Mouse (Mus musculus): Measurements from ENCODE around the gene Arhgef16.

GRCm38 (mm10) chr4:154260755-154261154, 40.7 kb downstream of the Arhgef16 start:
- no peak for TF ChIP-seq ZC3H11A (IDR thresholded peaks at IDR 0.05; ENCODE audit: borderline replicate concordance, low read depth, low read length)
- TF ChIP-seq HCFC1 (IDR thresholded peaks at IDR 0.05; ENCODE audit: borderline replicate concordance, insufficient read depth, low read length): no peak
